Mouse (Mus musculus): ENCODE results near the gene Hoxc9. TPM values are rescaled to one million over a fixed set of nuclear protein-coding genes. Genes with fewer than 3 reads are reported as not detected.

The Hoxc9 gene
- polyA plus RNA-seq, 1 experiment from 2014 or later, result 0.49 TPM

DNA sequence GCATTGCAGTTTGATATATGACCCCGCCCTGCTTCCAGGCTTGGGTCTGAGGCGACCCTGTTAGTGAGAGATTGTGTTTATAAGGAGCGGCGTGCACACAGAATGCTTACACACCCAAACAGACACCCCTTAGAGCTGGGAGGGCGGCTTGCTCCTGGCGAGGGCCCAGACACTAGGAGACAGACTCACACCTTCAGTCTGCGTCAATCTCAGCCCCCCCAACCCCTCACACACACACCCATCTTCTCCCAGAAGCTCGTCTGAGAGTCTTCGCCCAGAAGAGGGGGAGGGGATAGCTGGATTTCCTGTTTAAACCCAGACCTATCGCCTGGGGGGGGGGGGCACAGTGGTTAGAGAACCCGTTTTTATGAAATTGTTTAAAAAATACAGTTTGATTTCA lies 23.7 kb downstream of the Hoxc9 start:
- no peaks in the 10 kb centered on the region for H3K36me3 ChIP-seq
- H3K27me3 ChIP-seq (ENCODE audit: insufficient read depth, poor library complexity, severe bottlenecking), result peaks cover 100% of the 10 kb centered on the region
- DNase-seq (ENCODE audit: low spot score), result no peak
- no peak overlapping the region for H3K27ac ChIP-seq
- H3K9me3 ChIP-seq, result no peaks in the 10 kb centered on the region
- peak overlapping the region; percentile 63 for H3K4me3 ChIP-seq
- 2% methylated on average over 11 of the region's 11 CpGs for WGBS
- peaks cover 32% of the 10 kb centered on the region for H3K4me1 ChIP-seq

- Histone ChIP-seq H3K27me3 (ENCODE audit: insufficient read depth, poor library complexity, severe bottlenecking) (peaks cover 100% of the 10 kb centered on the region), H3K27ac (peak overlapping the region; percentile 75), H3K4me1 (peaks cover 32% of the 10 kb centered on the region), H3K36me3 (no peaks in the 10 kb centered on the region), H3K4me3 (peak overlapping the region; percentile 45), H3K9me3 (no peaks in the 10 kb centered on the region)
- DNase-seq (ENCODE audit: low spot score), result no peak
- WGBS, result 2% methylated on average over 24 of the region's 24 CpGs
Measured at GRCm38 (mm10) chr15:103000501-103000901, 24.3 kb downstream of the Hoxc9 start.

GRCm38 (mm10) chr15:103001370-103001769 lies 25.1 kb downstream of the Hoxc9 start:
- H3K4me1 ChIP-seq, result peaks cover 32% of the 10 kb centered on the region
- DNase-seq (ENCODE audit: low spot score), result no peak
- no peak overlapping the region; the same call in 1 of the 2 replicates for H3K4me3 ChIP-seq
- WGBS, result 14% methylated on average over 2 of the region's 2 CpGs
- no peak overlapping the region for H3K27ac ChIP-seq
- H3K36me3 ChIP-seq, result no peaks in the 10 kb centered on the region
- H3K9me3 ChIP-seq, result no peaks in the 10 kb centered on the region
- peaks cover 100% of the 10 kb centered on the region for H3K27me3 ChIP-seq (ENCODE audit: insufficient read depth, poor library complexity, severe bottlenecking)

DNA sequence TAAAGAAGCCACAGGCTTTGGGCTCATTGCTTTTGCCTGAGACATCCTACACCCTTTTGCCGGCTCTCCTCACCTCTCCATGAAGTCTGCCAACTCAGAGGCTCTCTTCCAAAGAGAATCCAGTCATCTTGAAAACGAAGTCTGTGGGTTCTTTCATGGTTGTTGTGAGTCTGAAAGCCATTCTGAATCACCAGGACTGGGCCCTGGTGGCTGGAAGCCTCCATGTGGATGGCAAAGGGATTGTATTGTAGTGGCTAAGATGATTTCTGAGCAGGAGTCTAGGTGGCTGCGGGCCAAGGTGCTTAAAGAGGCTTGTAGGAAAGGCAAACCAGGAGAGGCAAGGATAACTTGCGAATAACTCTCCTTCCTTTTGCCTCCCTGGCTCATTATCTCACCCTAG lies 25.9 kb downstream of the Hoxc9 start:
- H3K36me3 ChIP-seq, result no peaks in the 10 kb centered on the region
- no peak overlapping the region for H3K27ac ChIP-seq
- H3K9me3 ChIP-seq, result no peaks in the 10 kb centered on the region
- no peak overlapping the region for H3K4me3 ChIP-seq
- WGBS, result 13% methylated on average over 4 of the region's 4 CpGs
- no peak for DNase-seq (ENCODE audit: low spot score)
- H3K27me3 ChIP-seq (ENCODE audit: insufficient read depth, poor library complexity, severe bottlenecking), result peaks cover 100% of the 10 kb centered on the region
- H3K4me1 ChIP-seq, result peaks cover 32% of the 10 kb centered on the region

DNA sequence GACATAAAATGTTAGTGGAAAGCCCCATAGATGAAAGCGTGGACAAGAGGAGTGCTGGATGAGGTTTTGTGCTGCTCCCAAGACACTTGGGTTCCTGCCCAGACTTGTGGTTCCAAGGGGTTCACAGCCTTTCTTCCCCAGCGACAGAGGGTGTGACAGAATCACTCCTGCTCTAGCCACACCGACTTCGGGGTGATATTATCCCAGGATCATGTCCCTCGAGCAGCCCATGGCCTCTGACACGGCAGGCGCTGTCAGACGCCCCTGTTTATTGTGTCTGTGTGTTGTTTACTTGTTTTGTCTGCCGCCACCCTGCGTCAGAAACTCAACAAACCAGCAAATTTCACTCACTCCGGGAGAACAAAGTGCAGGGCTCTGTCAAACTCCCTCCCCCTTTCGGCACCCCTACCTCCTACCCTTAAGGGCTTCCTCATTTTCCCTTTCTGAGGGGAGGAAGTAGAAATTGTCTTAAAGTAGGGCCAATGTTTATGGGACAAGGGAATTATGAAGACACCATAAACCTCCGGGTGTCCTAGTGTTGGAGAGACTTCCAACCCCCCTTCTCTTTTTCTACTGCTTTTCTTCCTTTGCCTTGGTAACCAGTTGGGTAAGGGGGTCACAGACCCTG lies 26.7 kb downstream of the Hoxc9 start:
- Histone ChIP-seq H3K4me3 (no peak overlapping the region), H3K36me3 (no peaks in the 10 kb centered on the region), H3K27me3 (ENCODE audit: insufficient read depth, poor library complexity, severe bottlenecking) (peaks cover 100% of the 10 kb centered on the region), H3K27ac (no peak overlapping the region), H3K4me1 (peaks cover 32% of the 10 kb centered on the region), H3K9me3 (no peaks in the 10 kb centered on the region)
- no peak for DNase-seq (ENCODE audit: low spot score)
- WGBS, result 8% methylated on average over 13 of the region's 13 CpGs

GRCm38 (mm10) chr15:103005308-103005707 lies 29.1 kb downstream of the Hoxc9 start:
- Histone ChIP-seq H3K36me3 (no peaks in the 10 kb centered on the region), H3K27me3 (ENCODE audit: insufficient read depth, poor library complexity, severe bottlenecking) (peaks cover 100% of the 10 kb centered on the region), H3K4me1 (peaks cover 13% of the 10 kb centered on the region), H3K27ac (no peak overlapping the region), H3K4me3 (no peak overlapping the region), H3K9me3 (no peaks in the 10 kb centered on the region)
- no peak for DNase-seq (ENCODE audit: low spot score)
- under 1% methylated on average over 17 of the region's 17 CpGs for WGBS

DNA sequence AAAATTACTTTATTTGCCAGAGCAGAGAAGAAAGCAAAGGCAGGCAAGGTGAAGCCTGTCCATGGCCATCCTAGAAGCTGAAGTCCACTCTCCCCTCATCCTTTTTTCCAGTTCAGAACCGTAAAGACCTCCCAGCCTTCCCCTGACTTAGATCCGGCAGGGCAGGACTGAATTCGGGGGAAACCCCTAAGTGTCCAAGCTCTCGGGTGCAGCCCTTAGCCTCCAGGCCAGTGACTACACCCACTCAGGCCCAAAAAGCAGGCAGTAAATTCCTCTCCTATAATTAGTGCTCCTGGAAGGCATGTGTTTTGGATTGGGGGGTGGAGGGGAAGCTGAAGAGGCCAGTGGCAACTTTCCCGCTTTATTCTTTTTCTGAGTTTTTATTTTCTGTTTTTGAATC lies 29.6 kb downstream of the Hoxc9 start:
- Histone ChIP-seq H3K27me3 (ENCODE audit: insufficient read depth, poor library complexity, severe bottlenecking) (peaks cover 100% of the 10 kb centered on the region), H3K9me3 (no peaks in the 10 kb centered on the region), H3K4me1 (peaks cover 13% of the 10 kb centered on the region; the same call in 1 of the 2 replicates), H3K36me3 (no peaks in the 10 kb centered on the region), H3K4me3 (no peak overlapping the region), H3K27ac (no peak overlapping the region)
- under 1% methylated on average over 5 of the region's 5 CpGs for WGBS
- no peak for DNase-seq (ENCODE audit: low spot score)

GRCm38 (mm10) chr15:103006326-103006725 lies 30.1 kb downstream of the Hoxc9 start:
- Histone ChIP-seq H3K4me1 (peaks cover 13% of the 10 kb centered on the region), H3K36me3 (no peaks in the 10 kb centered on the region), H3K4me3 (no peak overlapping the region), H3K27ac (no peak overlapping the region), H3K9me3 (no peaks in the 10 kb centered on the region), H3K27me3 (ENCODE audit: insufficient read depth, poor library complexity, severe bottlenecking) (peaks cover 100% of the 10 kb centered on the region)
- WGBS, result 18% methylated on average over 1 of the region's 1 CpGs
- no peak for DNase-seq (ENCODE audit: low spot score)

GRCm38 (mm10) chr15:103009265-103010111 lies 33.2 kb downstream of the Hoxc9 start:
- Histone ChIP-seq H3K4me3 (no peak overlapping the region), H3K27ac (no peak overlapping the region), H3K4me1 (peaks cover 20% of the 10 kb centered on the region), H3K27me3 (ENCODE audit: insufficient read depth, poor library complexity, severe bottlenecking) (peaks cover 100% of the 10 kb centered on the region), H3K36me3 (no peaks in the 10 kb centered on the region), H3K9me3 (no peaks in the 10 kb centered on the region)
- DNase-seq (ENCODE audit: low spot score), result no peak
- 2% methylated on average over 27 of the region's 27 CpGs for WGBS

- H3K9me3 ChIP-seq, result no peaks in the 10 kb centered on the region
- no peak overlapping the region for H3K4me3 ChIP-seq
- no peak overlapping the region for H3K27ac ChIP-seq
- no peaks in the 10 kb centered on the region for H3K36me3 ChIP-seq
- DNase-seq (ENCODE audit: low spot score), result no peak
- H3K27me3 ChIP-seq (ENCODE audit: insufficient read depth, poor library complexity, severe bottlenecking), result peaks cover 100% of the 10 kb centered on the region
- under 1% methylated on average over 31 of the region's 31 CpGs for WGBS
- peaks cover 25% of the 10 kb centered on the region for H3K4me1 ChIP-seq
Measured at GRCm38 (mm10) chr15:103010112-103010846, 34.0 kb downstream of the Hoxc9 start.

GRCm38 (mm10) chr15:103010847-103011555 lies 34.8 kb downstream of the Hoxc9 start:
- H3K9me3 ChIP-seq, result no peaks in the 10 kb centered on the region
- peaks cover 100% of the 10 kb centered on the region for H3K27me3 ChIP-seq (ENCODE audit: insufficient read depth, poor library complexity, severe bottlenecking)
- DNase-seq (ENCODE audit: low spot score), result no peak
- no peak overlapping the region for H3K4me3 ChIP-seq
- no peak overlapping the region for H3K27ac ChIP-seq
- H3K4me1 ChIP-seq, result peaks cover 25% of the 10 kb centered on the region
- WGBS, result under 1% methylated on average over 28 of the region's 28 CpGs
- no peaks in the 10 kb centered on the region for H3K36me3 ChIP-seq

DNA sequence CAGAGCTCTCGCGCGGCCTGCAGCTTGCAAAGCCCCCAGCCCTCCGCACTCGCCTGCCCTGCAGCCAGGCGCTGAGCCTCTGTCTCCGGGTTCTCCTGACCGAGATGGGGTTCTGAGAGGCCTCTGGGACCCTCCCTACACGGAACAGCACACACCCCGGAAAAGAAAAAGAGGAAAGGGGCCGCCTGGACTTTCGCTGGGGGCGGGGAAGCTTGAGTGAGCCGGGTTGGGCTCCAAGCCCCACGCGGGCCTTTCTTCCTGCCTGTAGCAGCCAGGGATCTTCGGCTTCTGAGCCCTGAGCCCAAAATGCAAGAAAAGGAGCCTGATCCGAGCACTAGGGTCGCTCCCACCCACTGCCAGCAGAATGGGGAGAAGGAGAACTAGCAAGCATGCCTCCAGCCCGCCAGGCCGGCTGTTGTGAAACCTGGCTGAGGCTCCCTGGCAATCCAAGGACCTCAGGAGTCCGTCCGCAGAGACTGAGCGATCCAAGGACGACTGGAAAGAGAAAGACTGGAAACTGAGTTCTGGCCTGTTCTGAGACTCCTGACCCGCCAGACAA lies 35.8 kb downstream of the Hoxc9 start:
- Histone ChIP-seq H3K9me3 (no peaks in the 10 kb centered on the region), H3K4me1 (peaks cover 25% of the 10 kb centered on the region), H3K27me3 (ENCODE audit: insufficient read depth, poor library complexity, severe bottlenecking) (peaks cover 100% of the 10 kb centered on the region), H3K36me3 (no peaks in the 10 kb centered on the region), H3K4me3 (0 out of 2 replicates have a peak overlapping the region, but pooled peaks have one; percentile 23), H3K27ac (no peak overlapping the region)
- no peak for DNase-seq (ENCODE audit: low spot score)
- WGBS, result under 1% methylated on average over 26 of the region's 26 CpGs

All from heart, embryonic 10.5 days (tissue).